Mouse (Mus musculus) kidney, postnatal 4 days (tissue): Measurements from ENCODE around the gene P2rx1.
A peak's percentile ranks its signal among the peaks of the same experiment; 100 is the strongest.

Experiments
- DNase-seq, 2 experiments: peaks; one replicate each; pipeline ENCODE4 v3.0.0; 2021; ENCODE audit warnings: mixed read lengths in 2 of 2

P2rx1 gene

DNA sequence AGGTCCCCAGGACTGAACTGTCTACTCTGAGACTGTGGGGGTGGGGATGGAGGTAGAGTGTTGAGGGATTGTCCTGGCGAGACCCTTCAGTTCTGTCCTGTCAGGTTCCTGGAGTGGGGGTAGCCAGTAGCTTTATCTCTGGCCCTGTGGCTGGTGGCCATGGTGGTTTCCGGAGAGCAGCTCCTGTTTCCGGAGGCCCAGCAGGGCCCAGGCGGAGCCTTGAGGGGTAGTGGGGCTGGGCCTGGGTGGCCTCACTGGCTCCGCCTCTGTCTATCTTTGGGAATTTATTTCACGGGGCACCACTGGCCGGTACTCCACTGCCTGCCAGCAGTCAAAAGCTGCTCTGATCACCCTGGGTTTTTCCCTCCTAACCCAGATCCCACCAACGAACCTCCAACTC, at the start of gene P2rx1:
Gene P2rx1 (plus strand): TSS at position 333 of the 400 bp plus-strand sequence.
- DNase-seq = peak; percentile 40 to 63

GRCm38 (mm10) chr11:72951137-72952000, 47.5 kb upstream of the P2rx1 start:
- peak; percentile 63 to 73 for DNase-seq

- peak; percentile 21 to 39 for DNase-seq
Observed at GRCm38 (mm10) chr11:72952226-72952625, 46.7 kb upstream of the P2rx1 start.

- no peak for DNase-seq
Observed at GRCm38 (mm10) chr11:72952697-72953096, 46.2 kb upstream of the P2rx1 start.

GRCm38 (mm10) chr11:72953116-72953439, 45.8 kb upstream of the P2rx1 start:
- DNase-seq = peak in 1 of 2 experiments; percentile 27

- peak; percentile 28 to 47 for DNase-seq
Observed at GRCm38 (mm10) chr11:72953440-72954151, 45.3 kb upstream of the P2rx1 start.

DNA sequence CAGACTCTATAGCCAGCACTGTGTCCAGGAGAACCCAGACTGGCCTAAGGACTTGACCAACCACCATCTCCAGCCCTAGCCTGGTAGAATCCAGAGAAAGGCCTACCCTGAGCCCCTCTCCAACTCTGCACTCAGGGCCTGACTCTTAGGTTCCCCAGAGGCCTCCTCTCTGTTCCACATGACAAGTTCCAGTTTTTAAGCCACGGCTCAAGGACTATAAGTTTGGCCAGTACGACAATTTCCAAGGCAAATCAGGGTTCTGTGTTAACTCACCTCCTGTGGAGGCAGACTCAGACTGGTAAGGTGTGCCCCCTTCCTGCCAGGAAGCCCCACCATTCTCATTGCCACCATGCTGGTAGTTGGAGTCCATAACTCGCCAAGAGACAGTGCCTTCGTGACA, 44.7 kb upstream of the P2rx1 start:
- no peak for DNase-seq

DNA sequence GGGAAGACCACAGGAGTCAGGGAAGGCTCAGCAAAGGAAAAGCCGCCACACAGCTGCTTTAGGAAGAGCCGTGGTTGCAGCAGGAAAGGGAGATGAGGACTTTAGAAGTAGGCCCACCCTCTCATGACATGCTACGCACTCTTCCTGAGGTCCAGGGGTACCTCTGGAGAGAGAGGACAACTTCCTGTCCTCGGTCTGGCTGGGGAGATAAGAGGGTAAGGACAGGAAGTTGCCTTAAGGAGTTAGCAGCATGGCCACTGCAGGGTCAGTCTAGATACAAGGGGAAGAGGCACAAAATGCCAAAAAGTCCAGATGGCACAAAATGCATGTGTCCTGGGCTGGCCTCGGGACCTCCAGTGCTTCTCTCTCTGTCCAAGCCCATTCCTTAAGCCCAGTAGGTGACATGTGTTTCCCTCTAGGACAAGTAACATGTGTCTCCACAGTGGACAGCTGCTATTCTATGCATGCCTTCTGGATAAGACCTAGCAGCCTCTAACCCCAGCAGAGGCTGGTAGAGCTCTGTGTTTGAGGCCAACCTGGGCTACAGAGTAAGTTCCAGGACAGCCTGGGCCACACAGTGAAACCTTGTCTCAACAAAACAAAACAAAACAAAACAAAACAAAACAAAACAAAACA, 43.4 kb upstream of the P2rx1 start:
- no peak for DNase-seq

DNA sequence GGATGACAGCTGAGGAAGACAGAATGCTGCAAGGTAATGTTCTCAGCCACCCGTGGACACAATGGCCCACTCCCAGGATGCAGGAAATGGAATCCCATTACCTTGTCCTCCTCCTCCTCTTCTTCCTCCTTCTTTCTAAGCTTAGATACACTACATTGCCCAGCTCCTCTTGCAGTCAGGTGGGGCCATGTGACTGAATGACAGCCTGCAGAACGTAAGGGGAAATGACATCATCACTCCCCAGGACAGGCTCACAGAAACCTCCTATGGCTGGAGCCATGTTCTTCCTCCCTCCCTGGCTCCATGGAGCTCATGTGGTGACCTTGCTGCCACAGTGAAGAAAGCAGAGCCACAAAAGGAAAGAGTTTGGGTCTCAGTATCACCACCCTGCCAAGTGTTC, 41.6 kb upstream of the P2rx1 start:
- no peak for DNase-seq

GRCm38 (mm10) chr11:72959924-72960679, 38.8 kb upstream of the P2rx1 start:
- no peak for DNase-seq

- peak in 1 of 2 experiments; percentile 18 for DNase-seq
Observed at GRCm38 (mm10) chr11:72960723-72961071, 38.2 kb upstream of the P2rx1 start.

DNA sequence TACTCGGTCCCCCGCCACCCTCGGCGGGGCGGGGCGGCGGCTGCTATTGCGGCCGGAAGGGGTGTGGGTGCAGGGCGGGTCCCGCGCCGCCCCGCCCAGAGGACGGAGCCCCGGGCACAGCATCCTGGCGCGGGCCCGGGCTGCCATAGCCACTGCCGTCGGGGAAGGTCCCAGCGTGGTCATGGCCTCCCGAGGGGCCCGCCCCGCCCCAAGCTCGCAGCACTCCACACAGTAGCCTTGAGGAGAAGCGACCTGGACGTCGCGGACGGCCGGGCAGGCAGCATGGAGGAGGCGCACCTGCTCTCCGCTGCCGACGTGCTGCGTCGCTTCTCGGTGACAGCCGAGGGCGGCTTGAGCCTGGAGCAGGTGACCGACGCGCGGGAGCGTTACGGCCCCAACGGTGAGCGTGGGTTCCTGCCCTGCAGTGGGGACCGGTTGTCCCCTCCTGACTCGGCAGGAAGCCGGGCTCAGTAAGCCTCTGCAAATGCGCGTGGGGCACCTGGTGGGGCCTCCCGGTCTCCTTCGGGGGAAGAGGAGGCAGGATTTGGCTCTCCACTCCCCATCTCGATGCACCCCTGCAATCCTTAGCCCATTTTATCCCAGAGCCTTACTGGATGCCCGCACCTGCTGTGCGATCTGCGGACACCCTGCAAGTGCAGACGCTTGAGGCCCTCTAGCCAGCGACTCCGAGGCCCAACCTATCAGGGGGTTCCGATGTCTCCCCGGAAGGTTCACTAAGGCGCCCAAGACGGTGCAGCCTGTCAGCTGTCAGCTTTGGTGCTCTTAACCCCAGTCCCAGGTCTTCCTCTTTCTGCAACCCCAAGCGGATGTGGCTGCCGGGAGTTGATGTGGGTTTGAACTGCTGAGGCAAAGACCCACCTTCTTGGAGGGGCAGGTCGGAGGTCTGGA, 37.6 kb upstream of the P2rx1 start, which contains the start of gene Atp2a3:
Gene Atp2a3 (plus strand): TSS at position 98 of the 909 bp plus-strand sequence.
- DNase-seq = peak; percentile 39 to 58

DNA sequence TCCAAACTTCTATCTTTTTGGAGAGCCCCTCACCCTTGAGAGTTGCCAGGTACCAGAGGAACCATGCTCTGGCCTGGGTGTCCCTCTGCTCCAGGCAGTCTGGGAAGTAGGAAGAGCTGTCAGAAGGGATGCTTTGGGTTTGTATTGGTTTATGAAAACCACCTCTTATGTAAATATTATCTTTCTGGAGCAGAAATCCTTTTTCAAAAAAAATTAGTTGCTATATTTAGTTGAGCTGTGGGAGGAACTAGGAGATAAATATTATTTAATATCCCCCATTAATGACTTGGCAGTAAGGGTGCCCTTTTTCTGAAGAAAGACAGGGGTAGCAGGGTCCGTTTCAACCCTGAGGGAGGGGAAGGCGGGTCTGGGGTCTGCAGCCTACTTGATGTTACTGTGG, 36.5 kb upstream of the P2rx1 start:
- no peak for DNase-seq

DNA sequence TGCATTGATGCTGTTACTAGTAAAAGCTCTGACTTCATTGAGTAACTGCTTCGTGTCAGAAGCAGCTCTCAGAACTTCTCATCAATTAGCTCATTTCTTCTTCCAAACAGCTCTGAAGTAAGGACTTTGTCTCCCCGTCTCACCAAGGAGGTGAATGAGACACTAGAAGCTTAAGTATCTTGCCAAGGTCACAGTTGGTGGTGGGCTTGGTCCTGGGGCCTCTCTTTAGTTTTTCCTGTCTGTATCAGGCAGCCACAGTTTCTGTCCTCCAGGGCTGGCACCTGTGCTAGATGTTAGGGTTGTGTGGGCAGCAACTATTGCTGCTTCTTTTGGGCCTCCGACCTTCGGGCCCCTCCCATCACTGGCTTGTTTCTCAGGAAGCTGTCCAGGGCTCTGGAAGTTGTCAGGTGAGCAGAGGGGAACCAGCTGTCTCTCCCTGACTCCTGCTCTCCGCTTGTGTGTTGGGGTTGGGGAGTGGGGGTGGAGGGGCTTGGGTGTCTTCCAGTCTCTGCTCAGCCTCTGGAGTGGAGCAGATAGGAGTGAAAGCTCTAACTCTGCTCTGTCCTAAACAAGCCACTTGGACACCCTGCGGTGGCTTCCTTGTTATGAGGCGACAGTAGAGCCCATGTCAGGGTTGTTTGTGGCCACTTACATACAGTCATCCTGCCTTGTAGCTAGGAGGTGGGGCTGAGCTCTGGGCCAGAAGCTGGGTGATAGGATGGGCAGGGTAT, 35.7 kb upstream of the P2rx1 start:
- peak in 1 of 2 experiments; percentile 30 for DNase-seq

DNA sequence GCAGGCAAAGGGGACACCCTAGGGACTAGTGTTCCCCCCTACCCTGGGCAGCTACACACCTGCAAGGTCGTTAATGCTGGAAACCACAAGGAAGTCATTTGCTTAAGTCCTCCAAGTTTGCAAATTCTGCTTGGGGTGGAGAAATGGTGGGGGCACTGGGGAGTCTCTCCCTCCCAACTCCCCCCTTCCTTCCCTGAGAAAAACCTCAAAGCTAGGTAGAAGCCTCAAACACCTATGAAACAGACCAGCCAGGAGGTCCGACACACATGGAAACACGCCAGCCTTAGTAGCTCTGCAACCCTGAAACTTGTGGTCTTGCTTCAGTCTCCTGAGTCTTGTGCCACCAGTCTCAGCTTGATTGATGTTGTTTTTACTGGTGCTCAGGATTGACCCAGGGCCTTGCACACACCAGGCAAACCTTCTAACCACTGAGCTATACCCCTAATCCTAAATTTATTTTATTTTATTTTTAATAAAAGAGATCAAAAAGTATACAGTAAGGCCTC, 35.1 kb upstream of the P2rx1 start:
- DNase-seq = no peak

- no peak for DNase-seq
Observed at GRCm38 (mm10) chr11:72974995-72975503, 23.9 kb upstream of the P2rx1 start.

GRCm38 (mm10) chr11:72982516-72982915, 16.4 kb upstream of the P2rx1 start:
- DNase-seq = no peak

DNA sequence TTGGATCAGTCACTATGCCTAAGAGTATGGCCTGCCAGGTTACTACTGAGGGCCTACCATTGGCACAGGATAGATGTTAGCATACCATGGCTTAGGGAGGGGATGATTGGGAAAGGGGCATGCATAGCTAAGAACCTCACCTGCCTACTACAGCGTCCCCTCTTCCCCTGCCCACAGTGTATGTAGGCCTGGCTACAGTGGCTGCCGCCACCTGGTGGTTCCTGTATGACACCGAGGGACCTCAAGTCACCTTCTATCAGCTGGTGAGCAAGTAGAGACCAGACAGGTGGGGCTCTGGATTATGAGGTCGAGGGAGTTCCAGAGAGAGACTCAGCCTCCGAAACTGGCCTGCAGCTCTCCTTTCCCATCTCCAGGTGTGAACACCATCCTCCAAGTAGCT, 15.6 kb upstream of the P2rx1 start:
- peak; percentile 40 to 58 for DNase-seq

GRCm38 (mm10) chr11:72986745-72987144, 12.2 kb upstream of the P2rx1 start:
- DNase-seq = no peak

GRCm38 (mm10) chr11:72987234-72987633, 11.7 kb upstream of the P2rx1 start:
- no peak for DNase-seq

DNA sequence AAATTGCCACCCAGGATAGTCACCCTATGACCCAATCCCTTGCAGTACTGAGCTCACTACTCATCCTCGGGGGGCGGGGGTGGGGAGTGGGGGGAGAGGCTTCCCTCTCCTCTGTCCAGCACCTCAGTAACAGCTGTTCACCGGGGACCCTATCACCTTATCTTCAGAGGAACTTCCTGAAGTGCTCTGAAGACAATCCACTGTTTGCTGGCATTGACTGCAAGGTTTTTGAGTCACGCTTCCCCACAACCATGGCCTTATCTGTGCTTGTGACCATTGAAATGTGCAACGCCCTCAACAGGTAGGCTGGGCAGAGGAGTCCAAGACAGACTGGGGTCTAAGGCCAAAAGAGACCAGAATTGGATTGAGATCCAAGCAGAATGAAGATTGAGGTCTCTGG, 11.1 kb upstream of the P2rx1 start:
- no peak for DNase-seq
